Mouse (Mus musculus): ENCODE measurements at regions not wholly inside any gene's neighbourhood (a gene's known extent, or its start where the extent isn't known, plus 50 kb on each side); places are given as distances from the start of the nearest gene placed in this dataset.

DNA sequence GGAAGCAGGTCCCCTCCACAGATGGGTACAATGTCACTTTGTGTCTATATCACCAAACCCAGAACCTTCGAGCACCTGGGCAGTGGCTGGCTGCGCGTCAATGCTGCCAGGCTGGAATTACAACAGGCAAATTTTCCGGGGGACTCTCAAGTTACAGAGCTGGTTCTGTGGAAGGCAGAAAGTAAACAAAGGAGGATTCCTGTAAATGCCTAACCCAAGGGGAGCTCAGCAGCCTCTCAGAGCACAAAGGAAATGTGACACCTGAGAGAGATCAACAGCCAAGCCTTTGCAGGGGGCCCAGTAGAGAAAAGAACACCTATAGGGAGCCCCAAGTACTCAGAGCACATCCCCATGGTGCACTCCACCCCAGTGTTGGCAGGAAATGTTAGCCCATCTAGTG is 70.7 kb downstream of the Setd4 start:
- no peak for ATAC-seq (replicated peaks; ENCODE audit: low FRiP score, low TSS enrichment, poor library complexity, severe bottlenecking)

- ATAC-seq (replicated peaks; ENCODE audit: low FRiP score, low TSS enrichment, poor library complexity, severe bottlenecking), result no peak
These were observed 71.9 kb downstream of the Setd4 start for GRCm38 (mm10) chr16:93531937-93532336.

DNA sequence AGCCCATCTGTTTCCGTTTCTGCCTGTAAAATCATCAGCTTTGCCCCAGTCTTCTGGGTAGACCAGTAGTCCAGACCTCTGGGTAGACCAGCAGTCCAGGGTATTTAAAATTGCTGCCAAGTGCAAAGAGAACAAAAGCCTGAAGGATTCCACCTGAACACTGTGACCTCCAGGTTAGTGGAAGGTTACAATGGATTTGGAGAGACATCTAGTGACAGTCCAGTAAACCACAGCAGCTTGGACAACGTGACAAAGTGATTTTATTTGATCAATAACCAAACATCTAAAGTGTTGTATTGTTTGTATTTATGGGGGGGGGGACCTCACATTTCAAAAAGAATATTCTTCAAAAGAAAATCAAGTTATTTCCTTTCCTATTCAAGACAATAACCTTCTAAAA is 81.4 kb downstream of the Setd4 start:
- ATAC-seq (replicated peaks; ENCODE audit: low FRiP score, low TSS enrichment, poor library complexity, severe bottlenecking), result no peak

GRCm38 (mm10) chr16:93520481-93520880 is 83.4 kb downstream of the Setd4 start:
- ATAC-seq (replicated peaks; ENCODE audit: low FRiP score, low TSS enrichment, poor library complexity, severe bottlenecking), result no peak

DNA sequence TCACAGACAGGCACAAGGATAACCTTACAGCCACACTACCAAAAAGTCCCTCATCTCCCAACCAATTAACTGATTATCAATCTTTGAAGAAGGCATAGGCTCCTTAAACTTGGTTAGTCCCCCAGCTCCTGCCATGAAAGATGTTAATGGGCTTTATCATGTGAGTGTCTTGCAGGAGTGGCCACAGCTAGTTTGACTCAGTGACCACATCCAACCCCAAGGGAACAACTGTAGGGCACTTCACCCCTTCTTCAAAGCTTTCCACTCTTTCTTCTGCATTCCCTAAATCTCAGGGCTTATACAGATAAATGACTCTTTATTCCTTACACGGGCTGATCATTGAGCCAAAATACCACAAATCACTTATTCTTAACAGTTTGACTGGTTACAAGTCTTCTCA is 85.2 kb downstream of the Setd4 start:
- ATAC-seq (replicated peaks; ENCODE audit: low FRiP score, low TSS enrichment, poor library complexity, severe bottlenecking), result no peak

GRCm38 (mm10) chr16:93516793-93517192 is 87.1 kb downstream of the Setd4 start:
- no peak for ATAC-seq (replicated peaks; ENCODE audit: low FRiP score, low TSS enrichment, poor library complexity, severe bottlenecking)

DNA sequence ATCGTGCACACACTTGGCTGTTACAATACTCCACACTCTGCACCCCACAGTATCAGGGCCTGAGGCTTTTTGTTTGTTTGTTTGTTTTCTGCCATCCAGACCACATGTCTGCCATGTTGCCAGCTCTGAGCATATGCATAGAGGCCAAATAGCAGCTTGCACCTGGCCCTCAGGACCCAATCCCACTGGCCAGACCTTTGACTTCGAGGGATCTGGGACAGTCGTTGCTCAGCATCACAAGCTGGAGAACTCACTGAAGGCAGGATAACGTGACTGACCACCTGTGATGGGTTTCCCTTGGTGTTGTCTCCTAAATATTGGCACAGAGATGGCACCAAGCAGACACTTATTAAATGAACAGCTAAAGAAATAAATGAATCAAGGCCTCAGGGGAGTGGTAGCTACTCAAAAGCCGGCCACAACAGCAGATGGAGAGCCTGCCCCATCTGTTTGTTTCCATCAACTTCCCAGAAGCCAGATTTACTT is 88.4 kb downstream of the Setd4 start:
- ATAC-seq (replicated peaks; ENCODE audit: low FRiP score, low TSS enrichment, poor library complexity, severe bottlenecking), result no peak

DNA sequence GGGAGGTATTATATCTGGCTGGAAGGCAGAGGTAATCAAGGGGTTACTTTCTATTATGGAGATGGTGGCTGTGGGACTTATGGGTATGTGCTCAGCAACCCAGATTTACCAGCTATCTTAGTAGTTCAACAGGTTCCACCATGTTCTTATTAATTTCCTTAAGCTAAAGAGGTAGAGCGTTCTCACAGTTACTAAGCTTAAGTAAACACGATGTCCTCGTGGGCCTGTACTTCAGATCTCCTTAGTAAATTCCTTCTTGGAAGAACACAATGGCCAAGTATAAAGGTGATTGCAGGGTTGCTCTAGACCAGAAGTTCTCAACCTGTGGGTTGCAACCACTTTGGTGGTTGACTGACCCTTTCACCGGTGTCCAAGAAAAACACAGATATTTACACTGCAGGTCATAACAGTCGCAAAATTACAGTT is 90.2 kb downstream of the Setd4 start:
- no peak for ATAC-seq (replicated peaks; ENCODE audit: low FRiP score, low TSS enrichment, poor library complexity, severe bottlenecking)

GRCm38 (mm10) chr16:93511988-93512387 is 91.9 kb downstream of the Setd4 start:
- ATAC-seq (replicated peaks; ENCODE audit: low FRiP score, low TSS enrichment, poor library complexity, severe bottlenecking), result no peak

- no peak for ATAC-seq (replicated peaks; ENCODE audit: low FRiP score, low TSS enrichment, poor library complexity, severe bottlenecking)
These were observed 92.3 kb downstream of the Setd4 start for GRCm38 (mm10) chr16:93511517-93511916.

GRCm38 (mm10) chr16:93498800-93499199 is 105.1 kb downstream of the Setd4 start:
- ATAC-seq (replicated peaks; ENCODE audit: low FRiP score, low TSS enrichment, poor library complexity, severe bottlenecking), result no peak

DNA sequence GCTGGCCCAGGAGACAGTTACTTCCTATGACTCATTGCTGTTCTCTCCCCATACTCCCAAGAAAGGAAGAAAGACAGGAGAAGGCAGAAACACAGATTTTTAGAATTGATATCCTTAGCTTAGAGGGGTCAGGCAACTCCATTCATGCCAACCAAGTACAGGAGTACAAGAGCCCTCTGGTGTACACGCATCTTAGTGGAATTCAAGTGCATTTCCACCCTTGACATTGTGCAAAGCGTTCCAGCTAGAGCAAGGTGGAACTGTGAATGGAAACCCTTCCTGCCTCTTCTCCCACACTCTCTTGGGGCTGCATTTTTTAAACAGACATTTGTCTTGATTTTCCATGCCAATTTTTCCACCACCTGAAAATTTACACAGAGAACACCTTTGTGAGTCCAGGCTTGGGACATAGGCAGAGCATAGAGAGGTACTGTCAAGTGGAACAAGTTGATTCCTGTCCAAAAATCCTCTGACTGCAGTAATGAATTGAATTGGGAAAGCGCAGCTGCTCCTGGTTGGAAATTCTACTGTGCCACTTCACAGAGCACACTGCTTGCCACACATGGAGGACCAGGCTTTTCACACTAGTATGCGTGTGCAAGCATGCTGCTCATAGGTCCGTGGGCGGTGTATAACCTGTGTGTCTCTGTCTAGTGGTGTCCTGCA is 110.4 kb downstream of the Setd4 start:
- no peak for ATAC-seq (replicated peaks; ENCODE audit: low FRiP score, low TSS enrichment, poor library complexity, severe bottlenecking)

GRCm38 (mm10) chr16:93486646-93487550 is 117.0 kb downstream of the Setd4 start:
- no peak for ATAC-seq (replicated peaks; ENCODE audit: low FRiP score, low TSS enrichment, poor library complexity, severe bottlenecking)

DNA sequence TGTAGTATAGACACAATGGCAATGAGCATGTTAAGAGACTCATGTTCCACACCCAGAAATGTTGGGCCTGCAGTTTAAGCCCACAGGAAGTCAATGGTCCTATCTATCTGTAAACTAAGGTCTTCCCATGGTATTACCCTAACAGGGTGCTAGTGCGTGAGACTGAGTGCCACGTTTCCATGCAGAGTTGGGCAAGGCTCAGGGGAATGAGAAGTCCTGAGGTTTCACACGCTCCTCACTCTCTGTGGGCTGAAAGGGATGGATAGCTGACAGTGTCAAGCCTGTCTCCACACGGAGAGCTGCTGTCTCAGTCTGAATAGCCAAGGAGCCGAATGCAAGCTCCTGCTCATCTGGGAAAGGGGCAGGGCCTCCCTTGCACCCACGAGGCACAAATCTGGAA is 133.9 kb downstream of the Setd4 start:
- no peak for ATAC-seq (replicated peaks; ENCODE audit: low FRiP score, low TSS enrichment, poor library complexity, severe bottlenecking)

GRCm38 (mm10) chr16:93465741-93466140 is 138.1 kb downstream of the Setd4 start:
- no peak for ATAC-seq (replicated peaks; ENCODE audit: low FRiP score, low TSS enrichment, poor library complexity, severe bottlenecking)

DNA sequence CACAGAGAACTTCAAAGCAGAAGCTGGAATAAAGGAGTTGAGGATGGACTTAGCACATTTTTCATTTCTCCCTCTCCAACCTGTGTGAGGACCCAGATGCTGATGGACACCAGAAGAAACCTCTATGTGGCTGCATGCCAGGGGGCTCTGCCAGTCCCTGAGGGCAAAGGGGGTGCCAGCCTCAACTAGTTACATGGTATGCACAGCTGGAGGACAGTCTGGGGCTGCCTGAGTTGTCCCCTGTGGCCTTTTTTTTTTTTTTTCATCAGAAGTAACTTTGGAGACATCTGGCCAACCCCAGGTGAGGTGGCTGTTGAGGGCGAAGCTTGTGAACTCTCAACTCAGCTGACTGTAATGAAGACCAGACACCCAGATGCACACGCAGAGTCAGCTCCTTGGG is 139.0 kb downstream of the Setd4 start:
- no peak for ATAC-seq (replicated peaks; ENCODE audit: low FRiP score, low TSS enrichment, poor library complexity, severe bottlenecking)

GRCm38 (mm10) chr16:93463405-93463804 is 140.5 kb downstream of the Setd4 start:
- ATAC-seq (replicated peaks; ENCODE audit: low FRiP score, low TSS enrichment, poor library complexity, severe bottlenecking), result no peak

- no peak for ATAC-seq (replicated peaks; ENCODE audit: low FRiP score, low TSS enrichment, poor library complexity, severe bottlenecking)
These were observed 141.6 kb downstream of the Setd4 start for GRCm38 (mm10) chr16:93462286-93462610.

DNA sequence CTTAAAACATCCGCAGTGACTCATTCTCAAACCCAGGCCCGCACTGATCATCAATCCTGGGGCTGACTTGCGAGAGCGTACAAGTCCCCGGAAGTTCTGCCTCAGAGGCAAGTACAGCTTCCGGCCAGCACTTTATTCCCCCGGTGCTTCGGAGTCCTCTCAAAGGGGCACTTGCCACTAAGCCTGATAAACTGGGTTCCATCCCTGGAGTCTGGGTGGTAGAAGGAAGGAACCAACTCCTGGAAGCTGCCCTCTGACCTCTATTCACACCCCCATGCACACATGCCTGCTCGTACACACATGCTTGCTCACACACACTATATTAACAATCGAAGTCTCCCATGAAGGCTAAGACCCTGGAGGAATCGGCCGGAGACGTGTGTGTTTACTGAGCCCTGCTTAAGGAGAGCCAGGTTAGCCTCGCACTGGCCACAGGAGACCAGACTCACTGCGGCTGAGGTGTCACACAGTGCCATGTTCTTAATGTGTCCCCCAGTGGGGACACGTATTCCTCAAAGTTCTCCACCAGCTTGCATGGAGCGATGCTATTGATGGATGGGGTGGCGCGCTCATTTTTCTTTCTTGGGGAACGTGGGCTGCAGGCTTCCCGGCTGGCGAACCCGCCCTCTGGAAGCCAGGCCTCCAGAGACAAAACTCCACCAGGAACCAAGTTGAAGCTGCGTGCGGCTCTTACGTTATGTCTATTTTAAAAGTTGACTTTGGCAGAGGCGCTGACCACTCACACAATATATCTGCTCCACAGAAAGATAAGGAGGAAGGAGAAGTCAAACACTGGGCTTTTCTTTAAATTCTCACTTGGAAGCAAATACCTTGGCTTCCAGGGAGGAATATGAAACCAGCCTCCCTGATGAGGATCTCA is 142.2 kb downstream of the Setd4 start:
- ATAC-seq (replicated peaks; ENCODE audit: low FRiP score, low TSS enrichment, poor library complexity, severe bottlenecking), result no peak
